Mouse (Mus musculus) thymus, postnatal 4 days (tissue): ENCODE measurements at regions not wholly inside any gene's neighbourhood (a gene's known extent, or its start where the extent isn't known, plus 50 kb on each side); places are given as distances from the start of the nearest gene placed in this dataset.

ENCODE experiments used
- DNase-seq: peaks from one replicate; pipeline ENCODE4 v3.0.0; 2021

- DNase-seq: no peak
Observed at GRCm38 (mm10) chr3:51033292-51033691, 191.0 kb upstream of the Noct start.

- no peak for DNase-seq
Observed at GRCm38 (mm10) chr3:51036700-51037306, 187.4 kb upstream of the Noct start.

GRCm38 (mm10) chr3:51042223-51042846 lies 181.9 kb upstream of the Noct start:
- DNase-seq: no peak

- no peak for DNase-seq
Observed at GRCm38 (mm10) chr3:51048739-51049138, 175.5 kb upstream of the Noct start.

- no peak for DNase-seq
Observed at GRCm38 (mm10) chr3:51050156-51050555, 174.1 kb upstream of the Noct start.

GRCm38 (mm10) chr3:51055004-51055403 lies 169.2 kb upstream of the Noct start:
- no peak for DNase-seq

- DNase-seq: no peak
Observed at GRCm38 (mm10) chr3:51064201-51064600, 160.0 kb upstream of the Noct start.

GRCm38 (mm10) chr3:51066373-51066772 lies 157.9 kb upstream of the Noct start:
- DNase-seq: no peak

- DNase-seq: no peak
Observed at GRCm38 (mm10) chr3:51072417-51072816, 151.8 kb upstream of the Noct start.

GRCm38 (mm10) chr3:51073003-51073679 lies 151.1 kb upstream of the Noct start:
- DNase-seq: no peak

- no peak for DNase-seq
Observed at GRCm38 (mm10) chr3:51073743-51074319, 150.4 kb upstream of the Noct start.

GRCm38 (mm10) chr3:51075219-51075920 lies 148.9 kb upstream of the Noct start:
- DNase-seq: no peak

- no peak for DNase-seq
Observed at GRCm38 (mm10) chr3:51078459-51078858, 145.8 kb upstream of the Noct start.

GRCm38 (mm10) chr3:51080415-51080814 lies 143.8 kb upstream of the Noct start:
- DNase-seq: no peak

- DNase-seq: no peak
Observed at GRCm38 (mm10) chr3:51080855-51081254, 143.4 kb upstream of the Noct start.

GRCm38 (mm10) chr3:51082831-51083575 lies 141.2 kb upstream of the Noct start:
- DNase-seq: no peak

GRCm38 (mm10) chr3:51083583-51083982 lies 140.7 kb upstream of the Noct start:
- DNase-seq: no peak

GRCm38 (mm10) chr3:51086441-51086849 lies 137.8 kb upstream of the Noct start:
- DNase-seq: no peak

- no peak for DNase-seq
Observed at GRCm38 (mm10) chr3:51087076-51087475, 137.2 kb upstream of the Noct start.

GRCm38 (mm10) chr3:51089036-51089669 lies 135.1 kb upstream of the Noct start:
- DNase-seq: no peak

- no peak for DNase-seq
Observed at GRCm38 (mm10) chr3:51091478-51091877, 132.8 kb upstream of the Noct start.
